ENCODE assay signal across 8 mouse cellular contexts in the genomic region with DNA sequence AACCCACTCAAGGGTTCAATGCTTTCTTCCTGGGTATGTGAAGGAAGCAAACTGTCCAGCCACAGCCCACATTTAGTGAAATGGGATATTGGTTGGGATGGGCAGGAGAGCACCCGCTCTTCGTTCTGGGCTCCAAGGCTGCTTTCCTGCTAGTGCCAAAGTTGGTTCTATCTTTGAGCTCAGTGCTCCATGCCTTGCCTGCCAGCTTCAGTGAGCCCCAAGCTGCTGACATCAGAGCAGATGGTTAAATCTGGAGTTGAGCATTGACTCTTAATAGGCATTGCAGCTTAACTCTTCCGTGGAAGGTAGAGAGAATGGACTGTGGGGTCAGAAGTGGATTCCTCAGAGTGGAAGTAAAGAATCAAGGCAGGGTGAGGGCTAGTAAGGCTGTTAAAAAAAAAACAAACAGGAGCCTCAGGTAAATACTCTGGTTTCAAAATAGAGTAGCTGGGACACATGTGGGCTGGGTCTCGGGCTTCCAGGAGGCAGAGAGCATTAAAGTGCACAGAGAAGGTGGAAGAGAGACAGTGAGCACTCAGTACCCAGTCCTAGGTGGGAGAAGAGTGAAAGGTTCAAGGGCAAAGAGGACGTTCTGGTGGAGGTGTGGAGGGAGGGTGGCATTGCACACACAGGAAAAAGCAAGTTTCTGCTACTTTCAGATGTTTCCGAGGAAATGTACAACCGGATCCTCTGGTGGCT. TPM values are rescaled to one million over a fixed set of nuclear protein-coding genes. Genes with fewer than 3 reads are reported as not detected.
DNase-seq lines count a peak whose midpoint lies in the region; ATAC-seq and TF ChIP-seq lines count a peak whose summit lies in the region.

Sept4 (plus strand) TSS at position 649 of the 699 bp plus-strand sequence.

- no peak within 1 kb of the TSS for H3K9ac ChIP-seq in heart, embryonic 11.5 days (ENCODE audit: low read depth, low read length)
- no peak within 1 kb of the TSS for H3K9ac ChIP-seq in neural tube, embryonic 14.5 days (replicated peaks; ENCODE audit: low read depth, low read length)

- no peak within 1 kb of the TSS for H3K4me3 ChIP-seq in kidney, adult 2 months (ENCODE audit: insufficient read depth, low read depth, low read length)
- H3K4me3 ChIP-seq in heart, embryonic 11.5 days (ENCODE audit: low read depth, low read length): no peak within 1 kb of the TSS
- H3K4me3 ChIP-seq in neural tube, embryonic 14.5 days (ENCODE audit: low read depth, low read length): no peak within 1 kb of the TSS

- no peaks in the 10 kb centered on the region for H3K4me1 ChIP-seq in kidney, adult 2 months (ENCODE audit: control insufficient read depth, insufficient read depth, low read length)
- H3K4me1 ChIP-seq in heart, embryonic 11.5 days (ENCODE audit: control insufficient read depth, insufficient read depth, low read length): peaks cover 16% of the 10 kb centered on the region
- no peaks in the 10 kb centered on the region for H3K4me1 ChIP-seq in neural tube, embryonic 14.5 days (ENCODE audit: control insufficient read depth, insufficient read depth, low read length)

- WGBS in kidney, adult 2 months: 68% methylated on average over 7 of the region's 7 CpGs
- 74% methylated on average over 7 of the region's 7 CpGs for WGBS in heart, embryonic 11.5 days (ENCODE audit: insufficient replicate concordance)
- WGBS in neural tube, embryonic 14.5 days: 78% methylated on average over 7 of the region's 7 CpGs

- H3K4me2 ChIP-seq in heart, embryonic 11.5 days: no peak within 1 kb of the TSS
- H3K4me2 ChIP-seq in neural tube, embryonic 14.5 days (ENCODE audit: low read depth, low read length): no peak within 1 kb of the TSS

- H3K36me3 ChIP-seq in kidney, adult 2 months (ENCODE audit: control insufficient read depth, insufficient read depth, low read length): no peaks in the 10 kb centered on the region
- no peaks in the 10 kb centered on the region for H3K36me3 ChIP-seq in heart, embryonic 11.5 days (ENCODE audit: control insufficient read depth, insufficient read depth, low read length)
- no peaks in the 10 kb centered on the region for H3K36me3 ChIP-seq in neural tube, embryonic 14.5 days (ENCODE audit: control insufficient read depth, insufficient read depth, low read length)

- ATAC-seq in heart, embryonic 11.5 days (replicated peaks; ENCODE audit: insufficient number of reproducible peaks, low FRiP score, low TSS enrichment): no peak
- no peak for ATAC-seq in neural tube, embryonic 14.5 days (ENCODE audit: low read depth)
- ATAC-seq in erythroid progenitor cell, adult 5-6 weeks (replicated peaks; ENCODE audit: low FRiP score, poor library complexity, severe bottlenecking): no peak

- H3K9me3 ChIP-seq in heart, embryonic 11.5 days (replicated peaks; ENCODE audit: control insufficient read depth, low read length): no peaks in the 10 kb centered on the region
- no peaks in the 10 kb centered on the region for H3K9me3 ChIP-seq in neural tube, embryonic 14.5 days (ENCODE audit: control insufficient read depth, low read length)

- no peaks in the 10 kb centered on the region for H3K27me3 ChIP-seq in kidney, adult 2 months (replicated peaks; ENCODE audit: control insufficient read depth, insufficient read depth, low read length)
- H3K27me3 ChIP-seq in heart, embryonic 11.5 days (ENCODE audit: control insufficient read depth, insufficient read depth, low read length): no peaks in the 10 kb centered on the region
- no peaks in the 10 kb centered on the region for H3K27me3 ChIP-seq in neural tube, embryonic 14.5 days (ENCODE audit: control insufficient read depth, insufficient read depth, low read length)

- no peak for TF ChIP-seq CTCF in kidney, adult 2 months (conservative IDR thresholded peaks at IDR 0.05; ENCODE audit: insufficient read depth, insufficient read length, low read depth, low read length)

- no peak within 1 kb of the TSS for H3K27ac ChIP-seq in kidney, adult 2 months (ENCODE audit: insufficient read depth, low read depth, low read length)
- no peak within 1 kb of the TSS for H3K27ac ChIP-seq in heart, embryonic 11.5 days (ENCODE audit: low read depth, low read length)
- H3K27ac ChIP-seq in neural tube, embryonic 14.5 days (ENCODE audit: low read depth, low read length): no peak within 1 kb of the TSS

- no peak for TF ChIP-seq POLR2A in kidney, adult 2 months (IDR thresholded peaks at IDR 0.05; ENCODE audit: low read depth, low read length)

- DNase-seq in kidney, adult 2 months: no peak
- DNase-seq in kidney, postnatal 4 days: no peak
- DNase-seq in adrenal gland, postnatal 25 days: no peak
- no peak for DNase-seq in layer of hippocampus, postnatal 25 days (ENCODE audit: extremely low spot score in 1 of 2, low spot score in 1 of 2)
- no peak for DNase-seq in ovary, adult 18-20 months (ENCODE audit: low spot score)

RNA-seq across cellular contexts. Expression of gene Sept4, which starts in this region (rescaled TPM):
- polyA plus RNA-seq in kidney, adult 2 months (2012; rRNA removed): 36.6 and 43.1 TPM in 2 replicates
- total RNA-seq in adrenal gland, postnatal 25 days (2021): 24.3 and 38.6 TPM in 2 replicates
- 11.7 and 13.3 TPM in 2 replicates for polyA plus RNA-seq in heart, embryonic 11.5 days (2014; fragmentation: Nextera tagmentation; extraction: Ambion mirVana)
- 100 to 1,000 TPM; 165 to 186 TPM for total RNA-seq in layer of hippocampus, postnatal 25 days (2021)
- 24.8 and 30.0 TPM in 2 replicates for polyA plus RNA-seq in neural tube, embryonic 14.5 days (2014; fragmentation: Nextera tagmentation; extraction: Ambion mirVana)
- not detected in 2 replicates for total RNA-seq in erythroid progenitor cell, adult 5-6 weeks (2015; ENCODE audit: low replicate concordance)
- 2.7 and 4.7 TPM in 2 replicates for total RNA-seq in erythroid progenitor cell, adult 5-6 weeks (2017; ENCODE audit: low replicate concordance)
